Mouse (Mus musculus): Measurements from ENCODE around the gene Snhg11.

- no peak for TF ChIP-seq POLR2A (IDR thresholded peaks at IDR 0.05; ENCODE audit: borderline replicate concordance, extremely low read depth, low read depth, low read length)
- TF ChIP-seq CTCF (IDR thresholded peaks at IDR 0.05; ENCODE audit: insufficient read depth, low read length): no peak
Measured at GRCm38 (mm10) chr2:158352801-158353520, 22.5 kb upstream of the Snhg11 start.

Measured in lung, adult 2 months (tissue).